Mouse (Mus musculus): ENCODE results near the gene Ncl. TPM values are rescaled to one million over a fixed set of nuclear protein-coding genes. Genes with fewer than 3 reads are reported as not detected.

Gene Ncl
- polyA plus RNA-seq, 1 experiment from 2014 or later, result 210 TPM

DNA sequence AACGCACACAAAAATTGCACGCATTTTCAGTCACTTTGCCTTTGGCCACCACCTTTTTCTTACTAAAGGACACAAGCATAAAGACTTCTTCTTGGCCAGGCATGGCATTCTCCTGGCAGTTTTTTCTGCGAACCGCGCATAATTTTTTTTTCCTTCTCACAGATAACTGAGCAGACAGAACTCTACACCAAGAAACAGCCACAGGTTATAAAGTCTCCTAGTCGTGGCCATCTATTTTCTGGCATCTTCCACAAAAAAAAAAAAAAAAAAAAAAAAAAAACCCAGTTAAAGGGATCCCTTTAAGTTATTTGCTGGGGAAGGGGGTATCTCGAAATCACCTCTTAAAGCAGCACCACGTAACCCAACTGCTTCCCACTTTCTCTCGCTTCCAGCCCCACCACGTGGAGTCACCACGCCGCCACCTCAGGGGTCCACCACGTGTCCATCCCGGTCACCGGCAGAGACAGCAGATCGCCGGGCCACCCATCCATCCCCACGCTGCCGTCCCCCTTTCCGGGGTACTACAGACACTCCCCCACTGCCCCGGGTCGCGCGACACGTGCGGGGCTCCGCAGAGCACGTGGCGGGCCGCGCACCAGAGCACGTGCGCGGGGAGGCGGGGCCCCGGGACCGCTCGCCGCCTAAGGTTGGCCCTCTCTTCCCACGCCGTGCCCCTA lies 833 bp downstream of the Ncl start:
- Histone ChIP-seq H3K27ac (replicated peaks) (peak overlapping the region; percentile 97), H3K9ac (peak overlapping the region; percentile 76), H3K9me3 (no peaks in the 10 kb centered on the region), H3K36me3 (peaks cover 42% of the 10 kb centered on the region), H3K4me2 (peak overlapping the region; percentile 85), H3K4me3 (peak overlapping the region; percentile 72), H3K4me1 (replicated peaks) (peaks cover 26% of the 10 kb centered on the region), H3K27me3 (no peaks in the 10 kb centered on the region)
- WGBS, result 0% methylated on average over 40 of the region's 41 CpGs
- ATAC-seq (ENCODE audit: low FRiP score, low read depth), result peak; percentile 55

DNA sequence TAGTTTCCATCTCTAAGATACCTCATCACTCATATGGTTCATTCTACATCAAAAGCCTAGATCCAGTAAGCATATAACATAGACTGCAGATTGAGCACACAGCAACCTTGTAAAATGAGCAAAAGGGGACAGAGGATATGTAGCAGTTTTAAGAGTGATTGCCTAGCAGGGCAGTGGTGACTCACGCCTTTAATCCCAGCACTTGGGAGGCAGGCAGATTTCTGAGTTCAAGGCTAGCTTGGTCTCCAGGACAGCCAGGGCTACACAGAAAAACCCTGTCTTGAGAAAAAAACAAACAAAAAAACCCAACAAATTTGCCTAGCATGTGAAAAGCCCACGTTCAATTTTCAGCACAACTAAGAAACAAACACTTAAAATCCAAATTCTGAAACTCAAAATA lies 5.0 kb downstream of the Ncl start:
- WGBS, result 94% methylated on average over 2 of the region's 2 CpGs
- no peak overlapping the region for H3K4me3 ChIP-seq
- H3K9me3 ChIP-seq, result no peaks in the 10 kb centered on the region
- no peaks in the 10 kb centered on the region for H3K27me3 ChIP-seq
- peaks cover 82% of the 10 kb centered on the region for H3K36me3 ChIP-seq
- no peak overlapping the region for H3K27ac ChIP-seq (replicated peaks)
- ATAC-seq (ENCODE audit: low FRiP score, low read depth), result no peak
- H3K4me2 ChIP-seq, result no peak overlapping the region
- peaks cover 17% of the 10 kb centered on the region for H3K4me1 ChIP-seq (replicated peaks)
- H3K9ac ChIP-seq, result no peak overlapping the region

- 92% methylated on average over 8 of the region's 8 CpGs for WGBS
- Histone ChIP-seq H3K4me1 (replicated peaks) (no peaks in the 10 kb centered on the region), H3K27me3 (no peaks in the 10 kb centered on the region), H3K36me3 (peaks cover 87% of the 10 kb centered on the region), H3K4me2 (no peak overlapping the region), H3K4me3 (no peak overlapping the region), H3K9ac (no peak overlapping the region), H3K9me3 (no peaks in the 10 kb centered on the region), H3K27ac (replicated peaks) (no peak overlapping the region)
- ATAC-seq (ENCODE audit: low FRiP score, low read depth), result no peak
Observed at GRCm38 (mm10) chr1:86350576-86350975, 8.6 kb downstream of the Ncl start.

- 83% methylated on average over 1 of the region's 1 CpGs for WGBS
- no peaks in the 10 kb centered on the region for H3K4me1 ChIP-seq (replicated peaks)
- no peak overlapping the region for H3K4me2 ChIP-seq
- H3K27me3 ChIP-seq, result no peaks in the 10 kb centered on the region
- no peak overlapping the region for H3K9ac ChIP-seq
- no peaks in the 10 kb centered on the region for H3K9me3 ChIP-seq
- H3K36me3 ChIP-seq, result peaks cover 78% of the 10 kb centered on the region
- no peak overlapping the region for H3K4me3 ChIP-seq
- no peak overlapping the region for H3K27ac ChIP-seq (replicated peaks)
- ATAC-seq (ENCODE audit: low FRiP score, low read depth), result no peak
Observed at GRCm38 (mm10) chr1:86349696-86350095, 9.5 kb downstream of the Ncl start.

DNA sequence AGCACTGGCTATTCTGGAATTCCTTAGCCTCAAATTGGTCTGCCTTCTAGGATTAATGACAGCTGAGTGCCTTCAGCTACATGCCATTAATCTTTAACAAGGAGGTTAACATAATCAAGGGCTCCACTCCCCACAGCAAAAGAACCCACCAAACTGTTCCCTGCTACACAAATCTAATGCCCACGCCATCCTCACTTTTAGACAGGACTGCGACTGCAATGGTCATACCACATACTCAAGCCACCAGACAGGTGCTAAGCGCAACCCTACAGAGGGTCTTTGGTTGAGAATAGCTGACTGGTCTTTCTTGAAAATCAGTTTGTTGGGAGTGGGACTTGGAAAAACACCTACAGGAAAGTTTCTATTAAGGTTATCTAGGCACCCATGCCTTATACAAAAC lies 10.0 kb downstream of the Ncl start:
- Histone ChIP-seq H3K36me3 (peaks cover 73% of the 10 kb centered on the region), H3K4me3 (no peak overlapping the region), H3K27ac (replicated peaks) (no peak overlapping the region), H3K9ac (no peak overlapping the region), H3K9me3 (no peaks in the 10 kb centered on the region), H3K4me1 (replicated peaks) (no peaks in the 10 kb centered on the region), H3K4me2 (no peak overlapping the region), H3K27me3 (no peaks in the 10 kb centered on the region)
- WGBS, result 90% methylated on average over 3 of the region's 3 CpGs
- no peak for ATAC-seq (ENCODE audit: low FRiP score, low read depth)

- H3K9ac ChIP-seq, result no peak overlapping the region
- no peak overlapping the region for H3K4me2 ChIP-seq
- H3K9me3 ChIP-seq, result no peaks in the 10 kb centered on the region
- WGBS, result 71% methylated on average over 4 of the region's 4 CpGs
- H3K36me3 ChIP-seq, result peaks cover 69% of the 10 kb centered on the region
- no peak overlapping the region for H3K27ac ChIP-seq (replicated peaks)
- ATAC-seq (ENCODE audit: low FRiP score, low read depth), result no peak
- H3K4me1 ChIP-seq (replicated peaks), result no peaks in the 10 kb centered on the region
- H3K27me3 ChIP-seq, result no peaks in the 10 kb centered on the region
- no peak overlapping the region for H3K4me3 ChIP-seq
Observed at GRCm38 (mm10) chr1:86348801-86349200, 10.4 kb downstream of the Ncl start.

DNA sequence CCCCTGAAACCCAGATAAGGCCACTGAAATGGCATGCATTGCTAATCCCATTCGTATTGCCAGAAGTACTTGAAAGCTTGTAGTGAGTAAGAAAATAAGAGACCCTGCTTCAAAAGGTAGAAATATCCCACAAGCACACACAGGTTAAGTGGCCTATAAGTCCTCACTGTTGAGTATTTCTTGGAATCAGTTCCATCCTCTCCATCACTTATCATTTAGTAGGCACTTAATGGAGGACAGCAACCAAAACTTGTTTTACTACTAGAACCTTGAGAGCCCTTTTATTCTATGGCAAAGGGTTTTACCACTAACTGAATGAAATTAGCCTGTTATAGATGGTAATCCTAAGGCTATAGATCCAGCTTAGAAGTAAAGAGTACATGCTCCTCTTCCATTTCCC lies 11.1 kb downstream of the Ncl start:
- no peak overlapping the region for H3K27ac ChIP-seq (replicated peaks)
- 67% methylated on average over 1 of the region's 1 CpGs for WGBS
- peaks cover 62% of the 10 kb centered on the region for H3K36me3 ChIP-seq
- no peak overlapping the region for H3K9ac ChIP-seq
- no peak overlapping the region for H3K4me2 ChIP-seq
- H3K4me3 ChIP-seq, result no peak overlapping the region
- H3K9me3 ChIP-seq, result no peaks in the 10 kb centered on the region
- no peaks in the 10 kb centered on the region for H3K4me1 ChIP-seq (replicated peaks)
- no peak for ATAC-seq (ENCODE audit: low FRiP score, low read depth)
- no peaks in the 10 kb centered on the region for H3K27me3 ChIP-seq

DNA sequence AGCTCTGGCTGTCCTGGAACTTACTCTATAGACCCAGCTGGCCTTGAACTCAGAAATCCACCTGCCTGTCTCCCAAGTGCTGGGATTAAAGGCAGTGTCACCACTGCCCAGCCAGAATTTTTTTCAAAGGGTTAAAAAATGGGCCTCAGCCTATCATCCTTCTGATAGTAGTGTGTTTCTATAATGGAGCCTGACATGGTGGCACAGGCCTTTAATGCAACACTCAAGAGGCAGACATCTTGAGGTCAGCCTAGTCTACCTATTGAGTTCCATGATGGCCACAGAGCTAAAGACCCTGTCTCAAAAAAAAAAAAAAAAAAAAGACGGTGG lies 11.5 kb downstream of the Ncl start:
- Histone ChIP-seq H3K27me3 (no peaks in the 10 kb centered on the region), H3K27ac (replicated peaks) (no peak overlapping the region), H3K4me1 (replicated peaks) (no peaks in the 10 kb centered on the region), H3K36me3 (peaks cover 59% of the 10 kb centered on the region), H3K9me3 (no peaks in the 10 kb centered on the region), H3K9ac (no peak overlapping the region), H3K4me2 (no peak overlapping the region), H3K4me3 (no peak overlapping the region)
- 50% methylated on average over 1 of the region's 1 CpGs for WGBS
- ATAC-seq (ENCODE audit: low FRiP score, low read depth), result no peak

DNA sequence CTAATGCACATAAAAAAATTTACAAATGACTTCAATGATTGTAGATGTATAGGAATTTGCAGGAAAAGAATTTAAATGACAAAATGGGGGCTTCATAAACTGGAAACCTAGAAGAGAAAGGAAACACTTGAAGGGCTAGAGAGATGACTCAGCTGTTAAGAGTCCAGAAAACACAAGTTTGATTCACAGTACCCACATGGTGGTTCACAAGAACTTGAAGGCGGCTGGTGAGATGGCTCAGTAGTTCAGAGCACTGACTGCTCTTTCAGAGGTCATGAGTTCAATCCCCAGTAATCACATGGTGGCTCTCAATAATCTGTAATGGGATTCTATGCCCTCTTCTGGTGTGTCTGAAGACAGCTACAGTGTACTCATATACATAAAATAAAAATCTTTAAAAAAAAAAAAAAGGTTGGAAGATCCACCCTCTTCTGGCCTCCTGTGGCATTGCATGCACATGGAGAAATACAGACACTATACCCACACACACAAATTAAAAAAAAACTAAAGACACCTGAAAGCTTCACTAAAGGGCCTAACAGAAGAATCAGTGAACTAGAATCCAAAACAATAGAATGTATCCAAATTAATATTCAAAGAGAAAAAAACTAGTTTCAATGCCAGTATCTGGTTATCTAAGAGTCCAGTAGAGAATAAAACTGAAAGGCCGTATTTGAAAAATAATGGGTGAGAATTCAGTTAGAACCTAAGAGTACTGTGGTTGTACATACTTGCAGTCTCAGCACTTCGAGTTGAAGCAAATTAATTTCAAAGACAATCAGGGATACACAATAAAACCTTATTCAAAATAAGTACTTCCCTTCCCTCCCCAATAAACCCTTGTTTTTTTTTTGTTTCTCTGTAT lies 12.1 kb downstream of the Ncl start:
- Histone ChIP-seq H3K4me2 (no peak overlapping the region), H3K27me3 (no peaks in the 10 kb centered on the region), H3K4me1 (replicated peaks) (no peaks in the 10 kb centered on the region), H3K27ac (replicated peaks) (no peak overlapping the region), H3K36me3 (peaks cover 54% of the 10 kb centered on the region), H3K4me3 (no peak overlapping the region), H3K9ac (no peak overlapping the region), H3K9me3 (no peaks in the 10 kb centered on the region)
- ATAC-seq (ENCODE audit: low FRiP score, low read depth), result no peak
- WGBS, result 94% methylated on average over 3 of the region's 3 CpGs

GRCm38 (mm10) chr1:86345956-86346355 lies 13.2 kb downstream of the Ncl start:
- no peak overlapping the region for H3K9ac ChIP-seq
- H3K4me1 ChIP-seq (replicated peaks), result no peaks in the 10 kb centered on the region
- no peak overlapping the region for H3K27ac ChIP-seq (replicated peaks)
- no peaks in the 10 kb centered on the region for H3K9me3 ChIP-seq
- 97% methylated on average over 4 of the region's 4 CpGs for WGBS
- no peak overlapping the region for H3K4me2 ChIP-seq
- ATAC-seq (ENCODE audit: low FRiP score, low read depth), result no peak
- H3K36me3 ChIP-seq, result peaks cover 42% of the 10 kb centered on the region
- no peaks in the 10 kb centered on the region for H3K27me3 ChIP-seq
- no peak overlapping the region for H3K4me3 ChIP-seq

GRCm38 (mm10) chr1:86345069-86345468 lies 14.1 kb downstream of the Ncl start:
- H3K27me3 ChIP-seq, result no peaks in the 10 kb centered on the region
- H3K9me3 ChIP-seq, result no peaks in the 10 kb centered on the region
- H3K4me3 ChIP-seq, result no peak overlapping the region
- H3K36me3 ChIP-seq, result peaks cover 33% of the 10 kb centered on the region
- WGBS, result 94% methylated on average over 4 of the region's 4 CpGs
- H3K4me2 ChIP-seq, result no peak overlapping the region
- H3K4me1 ChIP-seq (replicated peaks), result no peaks in the 10 kb centered on the region
- H3K27ac ChIP-seq (replicated peaks), result no peak overlapping the region
- no peak for ATAC-seq (ENCODE audit: low FRiP score, low read depth)
- H3K9ac ChIP-seq, result no peak overlapping the region

- Histone ChIP-seq H3K4me2 (no peak overlapping the region), H3K27me3 (no peaks in the 10 kb centered on the region), H3K4me3 (no peak overlapping the region), H3K36me3 (peaks cover 25% of the 10 kb centered on the region), H3K4me1 (replicated peaks) (no peaks in the 10 kb centered on the region), H3K9me3 (no peaks in the 10 kb centered on the region), H3K9ac (no peak overlapping the region), H3K27ac (replicated peaks) (no peak overlapping the region)
- no peak for ATAC-seq (ENCODE audit: low FRiP score, low read depth)
- 83% methylated on average over 4 of the region's 4 CpGs for WGBS
Observed at GRCm38 (mm10) chr1:86343969-86344861, 15.0 kb downstream of the Ncl start.

Measured in hindbrain, embryonic 15.5 days (tissue).